Mouse (Mus musculus) hindbrain, embryonic 12.5 days (tissue): Measurements from ENCODE around the gene Cutc. TPM values are rescaled to one million over a fixed set of nuclear protein-coding genes. Genes with fewer than 3 reads are reported as not detected.

Experiments
- ATAC-seq: fragments of 200-750 bp; cut with Nextera tagmentation; 2 replicates; pipeline ENCODE4 v1.8.0; 2017; ENCODE audit warnings: moderate TSS enrichment; ENCODE audit not compliant: low FRiP score
- H3K27ac ChIP-seq: fragments of 300-500 bp; sonication (generic); 2 replicates; pipeline ENCODE4 v1.5.1; 2016; ENCODE audit warnings: mild to moderate bottlenecking
- H3K27me3 ChIP-seq: fragments of 300-500 bp; sonication (generic); 2 replicates; pipeline ENCODE4 v1.6.1; 2016; ENCODE audit warnings: mild to moderate bottlenecking
- H3K36me3 ChIP-seq: fragments of 300-500 bp; sonication (generic); 2 replicates; pipeline ENCODE4 v1.6.1; 2016; ENCODE audit warnings: mild to moderate bottlenecking
- H3K4me1 ChIP-seq: fragments of 300-500 bp; sonication (generic); 2 replicates; pipeline ENCODE4 v1.6.1; 2016
- H3K4me2 ChIP-seq: fragments of 300-500 bp; sonication (generic); replicated peaks from 2 replicates; pipeline ENCODE4 v1.6.1; 2016; ENCODE audit warnings: mild to moderate bottlenecking
- H3K4me3 ChIP-seq: fragments of 300-500 bp; sonication (generic); 2 replicates; pipeline ENCODE4 v1.5.1; 2016; ENCODE audit warnings: mild to moderate bottlenecking
- H3K9ac ChIP-seq: fragments of 300-500 bp; sonication (generic); 2 replicates; pipeline ENCODE4 v1.6.1; 2016; ENCODE audit warnings: mild to moderate bottlenecking, moderate library complexity
- H3K9me3 ChIP-seq: fragments of 300-500 bp; sonication (generic); replicated peaks from 2 replicates; pipeline ENCODE4 v1.6.1; 2016; ENCODE audit warnings: mild to moderate bottlenecking
- WGBS: fragments of 180-500 bp; shearing (Covaris S2); methylation state at CpG from one replicate; pipeline ENCODE4 v1.1.7; 2016; 5-methylcytosine and 5-hydroxymethylcytosine counted together
- polyA plus RNA-seq: library from polyadenylated mRNA; unstranded; fragments of >200 nt; fragmentation: Nextera tagmentation; extraction: Ambion mirVana; gene quantifications from 2 replicates; pipeline ENCODE4 v1.2.1, GENCODE M21; 2016

Cutc gene
- 10.1 and 11.1 TPM in 2 replicates for polyA plus RNA-seq

GRCm38 (mm10) chr19:43752489-43753225 is at the start of gene Cutc, which contains the start of gene Cox15:
Gene Cutc (plus strand): TSS chr19:43752996.
Gene Cox15 (minus strand): TSS chr19:43753000.
- WGBS = 1% methylated on average over 61 of the region's 62 CpGs
- peak within 1 kb of the TSS; percentile 66 for H3K9ac ChIP-seq

GRCm38 (mm10) chr19:43704211-43704610 is 48.6 kb upstream of the Cutc start:
- H3K9ac ChIP-seq = no peak overlapping the region
- no peak overlapping the region for H3K27ac ChIP-seq
- ATAC-seq = no peak
- no peak overlapping the region for H3K4me2 ChIP-seq
- H3K27me3 ChIP-seq = no peaks in the 10 kb centered on the region
- no peak overlapping the region for H3K4me3 ChIP-seq
- H3K36me3 ChIP-seq = peaks cover 63% of the 10 kb centered on the region
- no peaks in the 10 kb centered on the region for H3K9me3 ChIP-seq
- no peaks in the 10 kb centered on the region for H3K4me1 ChIP-seq
- WGBS = 89% methylated on average over 11 of the region's 11 CpGs

More at GRCm38 (mm10) chr19:43752489-43753225, at the start of gene Cutc, which contains the start of gene Cox15:
- peaks cover 4% of the 10 kb centered on the region for H3K4me1 ChIP-seq
- peaks cover 13% of the 10 kb centered on the region for H3K36me3 ChIP-seq
- peak within 1 kb of the TSS; percentile 61 for H3K4me2 ChIP-seq
- H3K27me3 ChIP-seq = no peaks in the 10 kb centered on the region
- ATAC-seq = peak; percentile 95
- H3K4me3 ChIP-seq = peak within 1 kb of the TSS; percentile 67
- peak within 1 kb of the TSS; percentile 89 for H3K27ac ChIP-seq
- no peaks in the 10 kb centered on the region for H3K9me3 ChIP-seq

GRCm38 (mm10) chr19:43704787-43705497 is 47.9 kb upstream of the Cutc start:
- 91% methylated on average over 17 of the region's 17 CpGs for WGBS
- H3K27ac ChIP-seq = no peak overlapping the region
- H3K9ac ChIP-seq = no peak overlapping the region
- no peaks in the 10 kb centered on the region for H3K27me3 ChIP-seq
- no peaks in the 10 kb centered on the region for H3K4me1 ChIP-seq
- no peak overlapping the region for H3K4me3 ChIP-seq
- no peak overlapping the region for H3K4me2 ChIP-seq
- no peak for ATAC-seq
- H3K36me3 ChIP-seq = peaks cover 58% of the 10 kb centered on the region
- no peaks in the 10 kb centered on the region for H3K9me3 ChIP-seq

- no peaks in the 10 kb centered on the region for H3K9me3 ChIP-seq
- H3K4me2 ChIP-seq = no peak overlapping the region
- no peak overlapping the region for H3K27ac ChIP-seq
- no peak overlapping the region for H3K4me3 ChIP-seq
- H3K27me3 ChIP-seq = no peaks in the 10 kb centered on the region
- WGBS = 95% methylated on average over 7 of the region's 7 CpGs
- no peaks in the 10 kb centered on the region for H3K4me1 ChIP-seq
- ATAC-seq = no peak
- no peak overlapping the region for H3K9ac ChIP-seq
- H3K36me3 ChIP-seq = peaks cover 41% of the 10 kb centered on the region
These were observed 44.6 kb upstream of the Cutc start for GRCm38 (mm10) chr19:43708206-43708605.

GRCm38 (mm10) chr19:43709317-43709716 is 43.5 kb upstream of the Cutc start:
- no peak for ATAC-seq
- no peak overlapping the region for H3K9ac ChIP-seq
- H3K4me1 ChIP-seq = no peaks in the 10 kb centered on the region
- no peak overlapping the region for H3K27ac ChIP-seq
- H3K9me3 ChIP-seq = no peaks in the 10 kb centered on the region
- 75% methylated on average over 8 of the region's 8 CpGs for WGBS
- no peak overlapping the region for H3K4me3 ChIP-seq
- H3K4me2 ChIP-seq = no peak overlapping the region
- H3K27me3 ChIP-seq = no peaks in the 10 kb centered on the region
- H3K36me3 ChIP-seq = peaks cover 38% of the 10 kb centered on the region

- no peak for ATAC-seq
- H3K9ac ChIP-seq = no peak overlapping the region
- H3K27me3 ChIP-seq = no peaks in the 10 kb centered on the region
- no peak overlapping the region for H3K4me3 ChIP-seq
- no peaks in the 10 kb centered on the region for H3K4me1 ChIP-seq
- no peaks in the 10 kb centered on the region for H3K9me3 ChIP-seq
- 62% methylated on average over 21 of the region's 22 CpGs for WGBS
- no peak overlapping the region for H3K4me2 ChIP-seq
- H3K27ac ChIP-seq = no peak overlapping the region
- peaks cover 25% of the 10 kb centered on the region for H3K36me3 ChIP-seq
These were observed 41.5 kb upstream of the Cutc start for GRCm38 (mm10) chr19:43711159-43711916.

- no peak overlapping the region for H3K27ac ChIP-seq
- H3K4me3 ChIP-seq = no peak overlapping the region
- H3K36me3 ChIP-seq = peaks cover 22% of the 10 kb centered on the region
- H3K4me1 ChIP-seq = no peaks in the 10 kb centered on the region
- no peak overlapping the region for H3K9ac ChIP-seq
- H3K27me3 ChIP-seq = no peaks in the 10 kb centered on the region
- 80% methylated on average over 5 of the region's 5 CpGs for WGBS
- no peak overlapping the region for H3K4me2 ChIP-seq
- H3K9me3 ChIP-seq = no peaks in the 10 kb centered on the region
- no peak for ATAC-seq
These were observed 40.8 kb upstream of the Cutc start for GRCm38 (mm10) chr19:43711971-43712370.

- Histone ChIP-seq H3K9ac (no peak overlapping the region), H3K9me3 (no peaks in the 10 kb centered on the region), H3K4me2 (no peak overlapping the region), H3K27me3 (no peaks in the 10 kb centered on the region), H3K4me1 (0 out of 2 replicates have a peak, but pooled peaks cover 3% of the 10 kb centered on the region), H3K27ac (no peak overlapping the region), H3K36me3 (peaks cover 43% of the 10 kb centered on the region), H3K4me3 (no peak overlapping the region)
- WGBS = 97% methylated on average over 11 of the region's 11 CpGs
- ATAC-seq = no peak
These were observed 32.7 kb upstream of the Cutc start for GRCm38 (mm10) chr19:43720061-43720460.

GRCm38 (mm10) chr19:43722891-43723290 is 29.9 kb upstream of the Cutc start:
- Histone ChIP-seq H3K36me3 (peaks cover 52% of the 10 kb centered on the region), H3K4me2 (no peak overlapping the region), H3K9me3 (no peaks in the 10 kb centered on the region), H3K27me3 (no peaks in the 10 kb centered on the region), H3K4me3 (no peak overlapping the region), H3K4me1 (0 out of 2 replicates have a peak, but pooled peaks cover 3% of the 10 kb centered on the region), H3K9ac (no peak overlapping the region), H3K27ac (no peak overlapping the region)
- WGBS = 72% methylated on average over 8 of the region's 8 CpGs
- no peak for ATAC-seq

GRCm38 (mm10) chr19:43723501-43723900 is 29.3 kb upstream of the Cutc start:
- no peak for ATAC-seq
- no peak overlapping the region for H3K4me3 ChIP-seq
- H3K4me2 ChIP-seq = no peak overlapping the region
- H3K4me1 ChIP-seq = 0 out of 2 replicates have a peak, but pooled peaks cover 3% of the 10 kb centered on the region
- H3K36me3 ChIP-seq = peaks cover 52% of the 10 kb centered on the region
- no peaks in the 10 kb centered on the region for H3K9me3 ChIP-seq
- H3K27ac ChIP-seq = no peak overlapping the region
- 86% methylated on average over 10 of the region's 10 CpGs for WGBS
- H3K27me3 ChIP-seq = no peaks in the 10 kb centered on the region
- no peak overlapping the region for H3K9ac ChIP-seq

- H3K27ac ChIP-seq = no peak overlapping the region
- WGBS = 92% methylated on average over 20 of the region's 20 CpGs
- no peak overlapping the region for H3K4me2 ChIP-seq
- H3K9me3 ChIP-seq = no peaks in the 10 kb centered on the region
- no peaks in the 10 kb centered on the region for H3K27me3 ChIP-seq
- H3K4me1 ChIP-seq = 0 out of 2 replicates have a peak, but pooled peaks cover 3% of the 10 kb centered on the region
- H3K4me3 ChIP-seq = no peak overlapping the region
- peaks cover 51% of the 10 kb centered on the region for H3K36me3 ChIP-seq
- ATAC-seq = no peak
- no peak overlapping the region for H3K9ac ChIP-seq
These were observed 28.6 kb upstream of the Cutc start for GRCm38 (mm10) chr19:43724194-43724593.

GRCm38 (mm10) chr19:43724821-43725220 is 28.0 kb upstream of the Cutc start:
- no peaks in the 10 kb centered on the region for H3K27me3 ChIP-seq
- H3K9ac ChIP-seq = no peak overlapping the region
- no peak overlapping the region for H3K27ac ChIP-seq
- 87% methylated on average over 7 of the region's 7 CpGs for WGBS
- H3K4me3 ChIP-seq = no peak overlapping the region
- no peaks in the 10 kb centered on the region for H3K9me3 ChIP-seq
- peaks cover 7% of the 10 kb centered on the region; the same call in 1 of the 2 replicates for H3K4me1 ChIP-seq
- H3K36me3 ChIP-seq = peaks cover 45% of the 10 kb centered on the region
- no peak for ATAC-seq
- no peak overlapping the region for H3K4me2 ChIP-seq
